Mouse (Mus musculus): ENCODE measurements around the gene Atg5.

- no peak for TF ChIP-seq FLI1 (IDR thresholded peaks at IDR 0.05; ENCODE audit: low read length)
- no peak for TF ChIP-seq GATA1 (IDR thresholded peaks at IDR 0.05; ENCODE audit: borderline replicate concordance, low read length)
These were observed 94.3 kb downstream of the Atg5 start for GRCm38 (mm10) chr10:44362435-44362834.

Data from megakaryocyte, embryonic 14.5 days (primary cell).